Mouse (Mus musculus) testis, adult 2 months (tissue): ENCODE data around the gene Myo1d.

Source experiments
- CTCF ChIP-seq: fragments of 200-500 bp; IDR thresholded peaks from 2 replicates; pipeline ENCODE4 v1.5.1; 2012; ENCODE audit warnings: low read depth, mild to moderate bottlenecking, inconsistent platforms, low read length, moderate library complexity; ENCODE audit not compliant: control insufficient read depth, insufficient read depth, insufficient replicate concordance
- POLR2A ChIP-seq: fragments of 200-500 bp; IDR thresholded peaks from 2 replicates; pipeline ENCODE4 v1.6.1; 2012; ENCODE audit warnings: low read depth, mild to moderate bottlenecking, inconsistent platforms, low read length, moderate library complexity; ENCODE audit not compliant: control insufficient read depth

- TF ChIP-seq POLR2A (no peak), CTCF (no peak)
These were observed 61.8 kb downstream of the Myo1d start for GRCm38 (mm10) chr11:80718036-80718435.
